Mouse (Mus musculus) bone marrow, adult 2 months (tissue): ENCODE data around the gene Ms4a8a.

Source experiments
- CTCF ChIP-seq: fragments of 200-500 bp; IDR thresholded peaks from 2 replicates; pipeline ENCODE4 v1.5.1; 2011; ENCODE audit warnings: low read length, control low read depth; ENCODE audit not compliant: control insufficient read depth, insufficient read depth
- POLR2A ChIP-seq: fragments of 200-500 bp; IDR thresholded peaks from 2 replicates; pipeline ENCODE4 v1.6.1; 2011; ENCODE audit warnings: low read depth, mild to moderate bottlenecking, control low read depth, low read length, borderline replicate concordance; ENCODE audit not compliant: control insufficient read depth

DNA sequence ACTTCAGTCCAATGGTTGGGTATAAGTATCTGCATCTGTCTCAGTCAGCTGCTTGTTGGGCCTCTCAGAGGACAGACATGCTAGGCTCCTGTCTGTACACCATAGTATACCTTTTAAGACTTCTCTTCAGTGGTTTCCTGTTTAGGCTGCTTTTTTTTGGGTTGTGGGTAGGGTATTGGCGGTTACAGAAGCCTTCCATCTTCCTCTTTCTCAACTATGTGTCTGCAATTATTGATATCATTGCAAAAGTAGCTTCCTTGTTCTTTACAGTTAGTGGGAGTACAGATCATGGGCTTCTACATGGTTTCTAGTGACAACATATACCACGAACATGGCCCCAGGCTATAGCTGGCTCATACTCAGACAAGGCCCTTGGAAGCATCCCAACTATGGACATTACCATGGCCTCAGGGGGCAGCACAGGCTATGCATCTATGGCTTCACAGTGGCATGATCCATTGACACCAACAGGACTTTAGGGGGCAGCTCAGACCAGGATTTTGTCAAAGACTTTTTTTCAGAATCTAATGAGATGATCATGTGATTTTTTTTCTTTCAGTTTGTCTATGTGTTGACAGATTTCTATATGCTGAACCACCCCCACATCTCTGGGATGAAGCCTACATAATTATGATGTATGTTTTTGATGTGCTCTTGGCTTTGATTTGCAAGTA, 15.6 kb downstream of the Ms4a8a start:
- TF ChIP-seq CTCF = no peak
- no peak for TF ChIP-seq POLR2A
